In the genomic region with DNA sequence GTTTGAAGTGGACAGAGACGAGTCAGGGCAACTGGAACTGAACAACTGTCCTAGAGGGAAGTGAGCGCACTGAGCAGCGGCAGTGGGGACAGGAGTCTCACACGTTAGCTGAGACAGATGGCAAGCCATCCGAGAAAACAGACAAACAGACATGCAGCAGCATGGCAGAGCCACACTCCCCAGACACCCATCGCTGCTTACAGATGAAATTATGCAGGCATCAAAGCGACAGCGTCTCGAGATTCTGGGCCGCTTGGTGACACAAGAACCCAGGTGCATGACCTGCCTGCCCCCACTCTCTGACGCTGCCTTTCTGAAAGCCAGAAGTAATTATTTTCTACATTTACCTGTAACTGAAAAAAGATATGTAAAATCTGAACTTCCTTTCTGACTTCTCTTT, we compare ENCODE assay signal across 19 mouse cellular contexts. TPM values are rescaled to one million over a fixed set of nuclear protein-coding genes. Genes with fewer than 3 reads are reported as not detected.
"Had no signal": no experiment of that assay in that cellular context is flagged by ENCODE, and none has a peak within 500 bp of the region (broad histone marks: within the 10 kb centered on the region; RNA-seq: fewer than 3 reads in every experiment).

No protein-coding gene starts in this region.

- H3K27ac ChIP-seq: kidney, embryonic 15.5 days; left cerebral cortex, adult 2 months; limb, embryonic 12.5 days; liver, embryonic 12.5 days; liver, embryonic 15.5 days; lung, embryonic 15.5 days; midbrain, embryonic 10.5 days; stomach, postnatal 0 days had no signal

- H3K36me3 ChIP-seq: kidney, embryonic 15.5 days; limb, embryonic 12.5 days; liver, embryonic 12.5 days; liver, embryonic 15.5 days; lung, embryonic 15.5 days; midbrain, embryonic 10.5 days had no signal

- DNase-seq: layer of hippocampus, postnatal 36 days; liver; lung, adult 18-20 months; lung, postnatal 10 days; lung, postnatal 36 days; midbrain, embryonic 14.5 days; thymus, adult 2 months; thymus, postnatal 14 days; thymus, postnatal 4 days had no signal

- H3K27me3 ChIP-seq: kidney, embryonic 15.5 days; lung, embryonic 15.5 days; megakaryocyte, embryonic 14.5 days had no signal

- H3K4me3 ChIP-seq: kidney, embryonic 15.5 days; left cerebral cortex, adult 2 months; limb, embryonic 12.5 days; liver, embryonic 12.5 days; liver, embryonic 15.5 days; lung, embryonic 15.5 days; megakaryocyte, embryonic 14.5 days; midbrain, embryonic 10.5 days; myocyte had no signal

- ATAC-seq: liver, embryonic 12.5 days had no signal

- H3K4me2 ChIP-seq: kidney, embryonic 15.5 days; limb, embryonic 12.5 days; liver, embryonic 12.5 days; liver, embryonic 15.5 days; lung, embryonic 15.5 days had no signal

- H3K4me1 ChIP-seq: lung, embryonic 15.5 days; midbrain, embryonic 10.5 days had no signal

- H3K9ac ChIP-seq: kidney, embryonic 15.5 days; limb, embryonic 12.5 days; liver, embryonic 12.5 days; liver, embryonic 15.5 days; lung, embryonic 15.5 days had no signal

- H3K9me3 ChIP-seq: kidney, embryonic 15.5 days; limb, embryonic 12.5 days; liver, embryonic 12.5 days; liver, embryonic 15.5 days; lung, embryonic 15.5 days; midbrain, embryonic 10.5 days had no signal

RNA-seq across cellular contexts. Expression of gene Pls1, which starts 6.6 kb away (rescaled TPM):
- polyA plus RNA-seq: myocyte had no signal
